Mouse (Mus musculus): ENCODE measurements at regions not wholly inside any gene's neighbourhood (a gene's known extent, or its start where the extent isn't known, plus 50 kb on each side); places are given as distances from the start of the nearest gene placed in this dataset.

DNA sequence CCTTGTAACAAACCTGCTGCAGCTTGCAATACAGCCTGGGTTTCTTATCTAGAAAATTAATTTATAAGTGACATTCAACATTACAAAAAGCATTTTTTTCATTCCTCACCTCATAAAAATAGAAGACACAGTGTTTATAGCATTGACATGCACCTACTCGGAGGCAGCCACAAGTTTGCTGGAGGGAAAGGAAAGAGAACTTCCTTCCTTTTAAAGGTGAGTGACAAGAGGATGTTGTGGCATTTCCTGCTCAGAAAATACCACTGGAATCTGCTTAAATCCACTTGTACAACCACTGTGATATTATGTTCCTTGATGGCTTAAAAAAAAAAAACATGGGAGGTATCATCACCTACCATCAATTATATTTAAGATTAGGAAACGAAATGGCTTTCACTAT lies 1222.2 kb upstream of the Flrt2 start:
- no peak for DNase-seq (ENCODE audit: low spot score)

DNA sequence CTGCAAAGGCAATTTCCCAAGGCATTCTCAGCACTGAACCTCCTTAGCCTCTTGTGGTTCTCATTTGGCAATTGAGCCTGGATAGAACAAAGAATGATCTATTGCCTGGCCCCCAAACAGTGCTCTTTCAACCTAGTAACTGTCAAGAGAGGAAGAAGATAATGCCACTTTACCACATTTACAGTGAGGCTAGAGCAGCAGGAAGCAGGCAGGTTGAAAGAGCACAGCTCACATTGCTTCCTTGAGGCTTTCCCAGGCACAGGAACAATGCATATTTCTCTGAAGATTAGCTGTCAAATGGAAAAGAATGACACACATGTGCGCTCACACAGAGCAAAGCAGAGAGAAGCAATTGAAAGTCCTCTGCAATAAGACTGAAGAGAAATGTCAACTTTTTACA lies 1221.0 kb upstream of the Flrt2 start:
- no peak for DNase-seq (ENCODE audit: low spot score)

DNA sequence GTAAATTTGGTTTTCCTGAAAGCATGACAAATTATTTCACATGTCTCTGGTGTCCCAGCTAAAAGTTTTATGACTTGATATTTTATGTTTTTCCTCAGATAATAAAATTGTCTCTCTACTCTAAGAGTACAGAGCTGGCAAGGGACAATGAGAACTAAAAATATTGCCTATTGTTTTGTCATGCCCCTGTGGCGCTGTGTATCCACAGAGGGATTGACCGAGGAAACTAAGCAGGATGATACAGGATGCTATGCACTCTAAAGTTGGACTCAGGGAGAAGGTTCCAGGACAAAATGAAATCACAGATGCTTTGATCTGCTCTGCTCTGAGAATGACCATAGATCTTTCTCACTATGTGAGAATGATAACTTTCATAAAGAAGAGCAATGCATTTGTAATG lies 1203.3 kb upstream of the Flrt2 start:
- DNase-seq (ENCODE audit: low spot score), result no peak

DNA sequence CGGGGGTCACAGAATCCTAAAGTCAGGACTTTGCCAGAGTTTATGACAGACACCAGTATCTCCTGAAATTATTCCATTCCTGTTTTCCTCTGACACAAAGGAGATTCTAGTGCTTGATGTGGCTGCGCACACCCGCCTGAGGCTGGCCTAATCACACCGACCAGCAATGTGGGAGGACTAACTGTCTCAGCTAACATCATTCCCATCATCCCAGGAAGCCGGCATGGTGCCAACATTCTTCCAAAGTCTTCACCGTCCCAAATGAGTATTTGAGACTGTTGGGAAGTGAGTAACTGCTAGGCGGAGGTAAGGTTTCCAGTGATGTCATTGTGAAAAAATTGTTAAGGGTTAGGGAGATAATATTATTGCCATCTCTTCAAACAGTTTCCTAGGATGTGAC lies 1183.9 kb upstream of the Flrt2 start:
- DNase-seq (ENCODE audit: low spot score), result no peak

DNA sequence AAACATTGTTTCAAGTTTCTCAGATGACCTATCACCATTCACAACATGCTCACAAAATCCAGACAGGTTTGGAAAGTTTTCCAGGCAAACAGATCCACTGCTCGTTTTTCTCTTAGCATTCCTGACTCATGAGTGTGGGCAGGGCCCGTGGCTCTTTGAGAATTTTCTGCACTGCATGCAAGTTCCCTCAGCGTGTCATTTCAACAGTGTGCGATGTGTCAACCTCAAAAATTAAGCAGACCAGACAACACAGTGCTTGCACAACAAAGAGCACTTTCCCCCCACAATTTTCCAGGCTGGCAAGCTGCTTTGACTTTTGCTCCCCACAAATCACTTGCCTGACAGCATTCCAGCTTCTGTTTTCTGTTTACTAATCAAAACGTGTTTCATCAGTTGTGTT lies 1182.2 kb upstream of the Flrt2 start:
- DNase-seq (ENCODE audit: low spot score), result no peak

DNA sequence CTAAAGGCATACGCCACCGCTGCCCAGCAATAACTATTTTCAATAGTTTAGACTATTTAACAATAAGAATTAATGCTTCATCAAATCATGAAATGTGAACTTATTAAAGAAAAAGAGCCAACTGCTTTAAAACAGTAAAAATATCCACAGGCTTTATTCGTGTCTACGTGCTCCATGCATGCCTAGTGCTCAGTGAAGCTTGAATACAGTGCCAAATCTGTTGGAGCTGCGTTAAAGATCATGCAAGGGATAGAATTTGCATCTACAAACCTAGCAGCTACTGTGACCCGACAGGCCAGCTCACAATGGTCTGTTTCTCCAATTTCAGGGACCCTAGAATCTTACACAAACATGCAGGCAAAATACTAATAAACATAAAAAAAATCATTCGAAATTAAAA lies 1147.3 kb upstream of the Flrt2 start:
- no peak for DNase-seq (ENCODE audit: low spot score)

DNA sequence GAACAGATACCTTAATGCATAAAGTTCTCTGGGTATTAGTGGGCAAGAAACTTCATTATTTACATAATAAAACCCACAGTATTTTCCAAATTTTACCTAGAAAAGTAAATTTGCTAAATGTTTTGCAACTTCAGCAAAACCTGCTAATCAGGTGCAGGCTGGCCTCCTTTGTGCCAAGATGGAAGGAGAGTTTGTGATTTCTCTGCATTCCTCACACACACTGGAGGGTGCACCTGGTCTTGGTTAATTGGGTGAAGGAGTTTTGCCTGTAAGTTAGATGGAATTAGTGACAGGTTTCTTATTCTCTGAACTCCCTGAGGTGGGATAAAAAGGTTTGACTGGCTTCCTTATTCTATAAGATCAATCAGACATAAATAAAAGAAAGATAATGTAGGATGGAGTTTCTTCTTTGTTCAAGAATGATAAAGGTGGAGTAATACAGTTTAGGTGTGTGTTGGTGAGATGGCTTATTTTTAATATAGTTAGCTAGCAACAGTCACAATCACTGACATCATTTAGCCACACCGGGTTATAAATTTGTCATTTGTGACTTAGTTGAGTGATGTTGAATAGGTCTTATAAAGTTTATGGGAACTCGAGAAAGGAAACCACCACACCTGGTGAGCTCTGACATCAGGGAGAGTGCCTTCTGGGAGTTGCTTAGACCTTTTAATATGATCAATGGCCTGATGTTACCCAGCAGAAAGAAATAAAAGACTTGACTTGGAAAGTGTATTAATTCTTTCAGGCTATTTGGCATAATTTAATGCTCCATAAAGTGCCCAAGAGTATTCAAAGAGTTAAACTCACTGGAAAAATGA lies 1131.4 kb upstream of the Flrt2 start:
- no peak for DNase-seq (ENCODE audit: low spot score)

DNA sequence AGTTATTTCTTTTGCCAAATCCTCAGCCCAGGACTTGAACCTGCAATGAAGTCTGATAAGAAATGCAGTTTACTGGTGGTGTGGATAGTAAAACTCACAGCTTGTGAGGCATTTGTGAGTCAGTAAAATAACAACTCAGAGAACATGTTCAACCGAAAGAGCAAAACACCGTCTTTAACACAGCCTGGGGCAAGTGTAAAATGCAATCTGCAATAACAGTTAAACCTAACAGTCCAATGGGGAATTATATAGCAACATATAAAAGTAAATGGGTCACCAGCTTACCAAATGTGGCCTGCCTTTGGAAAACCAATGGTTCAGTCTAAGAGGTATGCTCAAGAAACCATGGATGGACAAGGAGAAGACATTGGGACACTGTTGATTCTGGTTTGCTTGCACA lies 1117.0 kb upstream of the Flrt2 start:
- DNase-seq (ENCODE audit: low spot score), result no peak

DNA sequence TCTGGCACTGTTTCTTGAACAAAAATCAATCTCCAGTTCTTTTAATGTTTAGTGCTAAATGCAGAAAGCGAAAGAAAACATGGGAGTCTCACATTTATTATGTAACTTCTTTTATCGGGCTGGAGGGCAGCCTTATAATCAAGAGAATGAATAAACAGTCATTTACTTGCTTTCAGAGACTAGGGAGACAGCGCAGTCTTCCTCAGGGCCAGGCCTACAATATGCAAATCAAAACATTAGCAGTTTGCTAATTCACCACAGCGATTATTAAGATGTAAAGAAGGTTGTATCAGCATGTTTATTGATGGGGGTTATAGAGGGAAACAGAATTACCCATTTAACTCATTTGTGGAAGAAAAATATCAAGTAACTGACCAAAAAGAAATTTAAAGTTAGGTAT lies 1111.7 kb upstream of the Flrt2 start:
- no peak for DNase-seq (ENCODE audit: low spot score)

DNA sequence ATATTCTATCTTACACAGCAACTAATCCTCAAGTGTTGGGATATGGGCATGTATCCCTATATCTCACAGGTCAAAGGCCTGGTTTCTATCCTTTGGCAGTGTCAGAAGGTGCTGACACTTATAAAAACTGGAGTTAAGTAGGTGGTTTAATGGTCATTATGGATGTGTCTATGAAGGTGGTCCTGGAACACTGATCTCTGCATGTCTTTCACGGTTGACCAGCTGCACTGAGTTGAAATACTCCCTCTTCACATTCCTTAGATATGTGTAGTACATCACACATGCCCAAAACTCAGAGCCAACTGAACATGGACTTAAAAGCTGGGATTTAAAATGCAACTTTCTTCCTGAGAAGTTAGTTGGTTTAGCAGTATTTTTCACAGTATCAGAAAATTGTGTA lies 1107.7 kb upstream of the Flrt2 start:
- DNase-seq (ENCODE audit: low spot score), result no peak

DNA sequence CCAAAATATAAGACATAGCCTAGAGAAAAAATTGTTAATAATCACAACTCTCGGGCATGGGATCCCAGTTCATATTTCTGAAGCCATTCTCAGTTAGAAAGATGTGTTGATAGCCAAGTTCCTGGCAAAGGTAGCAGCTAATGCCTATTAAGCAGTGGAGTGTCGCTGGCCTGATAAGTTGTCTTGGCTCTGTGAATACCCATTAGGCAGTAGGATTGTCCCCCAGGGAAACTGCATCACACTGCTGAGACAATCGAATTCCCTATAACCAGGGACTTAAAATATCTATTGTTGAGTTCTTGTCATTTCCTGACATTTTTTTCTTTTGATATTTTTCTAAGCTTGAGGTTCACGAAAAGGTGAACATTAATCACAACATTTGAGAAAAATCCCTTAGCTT lies 1105.0 kb upstream of the Flrt2 start:
- no peak for DNase-seq (ENCODE audit: low spot score)

DNA sequence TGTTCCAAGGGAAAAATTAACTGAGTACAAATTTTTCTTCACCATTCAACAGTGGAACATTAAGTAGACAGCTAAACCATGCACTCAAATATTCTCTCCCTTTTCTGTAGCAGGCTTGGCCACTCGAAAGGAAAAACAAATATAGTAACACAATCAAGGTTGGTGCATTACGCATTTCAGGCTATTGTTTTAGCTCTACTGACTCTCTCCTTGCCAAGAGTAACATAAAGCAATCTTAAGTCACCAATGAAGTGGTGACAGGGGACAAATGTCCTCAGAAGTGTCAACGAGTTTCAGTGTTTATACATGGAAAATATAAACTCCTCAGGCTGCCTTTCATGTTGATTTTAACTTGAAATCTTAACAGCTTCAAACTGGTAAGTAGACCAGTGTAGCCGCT lies 1103.4 kb upstream of the Flrt2 start:
- DNase-seq (ENCODE audit: low spot score), result no peak

DNA sequence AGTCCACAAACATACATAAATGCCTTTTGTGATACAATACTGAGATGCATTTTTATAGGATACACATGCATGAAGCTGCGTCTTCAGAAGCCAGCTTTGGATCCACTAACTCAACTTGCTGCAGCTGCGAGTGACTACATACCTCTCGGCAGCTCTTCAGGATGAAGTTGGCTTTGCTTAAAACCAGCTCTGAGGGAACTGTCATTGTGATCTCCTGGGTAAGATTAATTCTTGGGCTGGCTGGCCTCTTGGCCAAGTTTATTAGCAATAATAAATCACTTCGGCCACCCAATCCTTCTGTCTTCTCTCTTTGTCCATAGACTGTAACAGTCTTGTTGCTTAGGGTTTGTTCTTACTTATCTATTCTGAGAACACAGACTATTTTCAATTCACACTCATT lies 1103.0 kb upstream of the Flrt2 start:
- DNase-seq (ENCODE audit: low spot score), result no peak

DNA sequence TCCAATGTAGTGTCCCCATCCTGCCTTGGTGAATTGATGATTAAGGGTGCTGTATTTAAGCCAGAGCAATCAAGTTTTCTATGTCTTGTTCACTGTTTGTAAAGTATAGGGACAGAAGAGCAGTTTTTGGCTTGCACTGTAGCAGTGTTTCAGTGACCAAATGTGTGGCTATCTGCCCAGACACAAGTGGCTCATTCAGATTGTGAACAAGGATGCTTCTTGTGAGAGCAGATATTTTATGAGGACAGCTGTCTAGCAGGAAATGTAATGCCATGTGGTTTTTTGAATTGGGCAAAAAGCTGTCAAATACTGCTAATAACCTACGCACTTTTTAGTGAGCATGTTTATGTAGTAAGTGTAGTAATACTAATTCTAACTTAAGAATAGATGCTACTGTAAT lies 1086.5 kb upstream of the Flrt2 start:
- DNase-seq (ENCODE audit: low spot score), result no peak

DNA sequence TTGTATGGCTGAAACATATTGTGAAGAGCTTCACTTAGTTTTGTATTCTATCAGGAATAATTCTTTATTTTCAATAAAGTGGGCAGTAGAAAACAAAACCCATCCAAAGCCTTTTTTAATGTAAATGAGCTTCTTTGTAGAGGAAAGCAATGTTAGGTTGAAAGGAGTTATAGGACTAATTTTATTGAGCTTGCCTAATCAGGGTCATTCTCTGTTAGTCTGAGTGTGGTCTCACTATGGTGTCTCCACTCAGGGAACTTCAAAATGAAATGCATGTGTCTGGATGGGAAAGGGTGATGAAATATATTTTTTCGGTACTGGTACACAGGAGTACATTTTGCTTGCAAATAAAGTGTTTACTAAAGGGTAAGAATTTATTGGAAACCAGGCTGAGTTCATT lies 1055.5 kb upstream of the Flrt2 start:
- DNase-seq (ENCODE audit: low spot score), result no peak

DNA sequence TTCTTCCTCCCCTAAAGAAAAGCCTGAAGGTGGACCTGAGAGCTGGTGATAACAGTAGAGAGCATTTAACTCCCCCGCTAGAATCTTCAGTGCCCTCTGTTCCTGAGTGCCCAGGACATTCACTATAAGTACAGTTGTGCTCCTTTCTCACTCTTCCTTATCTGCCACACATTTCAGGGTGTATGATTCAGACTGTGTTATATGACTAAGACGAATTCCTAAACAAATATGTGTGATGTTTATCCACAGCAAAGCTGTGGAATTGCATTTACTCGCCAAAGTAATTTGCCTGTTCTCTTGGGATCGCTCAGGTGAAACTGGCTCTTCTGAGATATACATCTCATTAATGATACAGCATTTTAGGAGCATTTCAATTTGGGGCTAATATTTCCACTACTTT lies 1051.9 kb upstream of the Flrt2 start:
- no peak for DNase-seq (ENCODE audit: low spot score)

DNA sequence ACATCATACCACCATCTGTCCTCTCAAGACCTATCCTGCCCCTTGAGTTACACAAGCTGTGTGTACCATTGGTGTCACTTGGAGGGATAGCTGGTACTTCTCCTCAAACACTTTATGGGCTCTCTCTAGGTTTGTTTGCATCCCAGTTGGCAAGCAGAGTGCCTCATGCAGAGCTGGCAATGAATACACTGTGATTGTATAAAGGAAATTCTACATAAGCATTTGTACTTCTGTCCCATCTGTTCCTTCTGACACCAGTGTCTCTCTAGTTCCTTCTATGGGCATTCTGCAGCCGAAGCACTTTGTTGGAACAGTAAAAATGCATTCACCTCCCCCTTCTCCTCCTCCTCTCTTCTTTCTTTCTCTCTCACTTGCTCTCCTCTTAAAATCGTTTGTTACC lies 1046.7 kb upstream of the Flrt2 start:
- DNase-seq (ENCODE audit: low spot score), result no peak

DNA sequence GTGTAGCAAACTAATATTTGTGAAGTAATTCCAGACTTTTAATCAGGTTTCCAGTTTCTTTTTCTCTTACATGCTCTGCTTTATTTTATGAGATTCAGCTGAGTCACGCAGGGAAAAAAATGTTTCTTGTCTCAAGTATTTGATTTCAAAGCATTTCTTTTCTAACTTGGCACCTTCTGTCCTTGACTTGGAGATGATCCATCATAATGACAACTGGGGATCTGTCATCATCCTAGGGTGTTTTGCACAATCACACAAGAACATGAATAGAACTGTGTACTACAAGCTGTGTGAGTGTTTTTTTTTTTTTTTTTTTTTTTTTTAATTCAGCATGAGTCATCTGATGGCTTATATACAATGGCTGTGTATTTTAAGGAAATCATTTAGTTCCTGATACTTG lies 1022.0 kb upstream of the Flrt2 start:
- DNase-seq (ENCODE audit: low spot score), result no peak

DNA sequence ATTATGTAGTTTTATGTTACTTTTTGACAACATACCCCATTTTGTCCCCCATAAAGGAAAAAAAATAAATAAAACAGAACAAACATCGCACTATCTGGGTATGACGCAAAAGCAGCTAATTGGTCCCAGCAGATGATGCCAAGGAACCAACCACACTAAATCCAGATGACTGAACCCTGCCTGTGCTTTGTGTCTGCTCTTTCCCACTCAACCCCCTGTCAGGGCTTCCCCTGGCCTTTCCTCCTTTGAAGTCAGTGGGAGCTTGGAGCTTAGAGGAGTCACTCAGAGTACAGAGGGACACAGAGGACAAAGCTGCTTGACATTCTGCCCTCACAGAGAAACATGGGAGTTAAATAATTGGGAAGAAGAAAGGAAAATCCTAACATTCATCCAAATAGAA lies 1017.1 kb upstream of the Flrt2 start:
- no peak for DNase-seq (ENCODE audit: low spot score)

DNA sequence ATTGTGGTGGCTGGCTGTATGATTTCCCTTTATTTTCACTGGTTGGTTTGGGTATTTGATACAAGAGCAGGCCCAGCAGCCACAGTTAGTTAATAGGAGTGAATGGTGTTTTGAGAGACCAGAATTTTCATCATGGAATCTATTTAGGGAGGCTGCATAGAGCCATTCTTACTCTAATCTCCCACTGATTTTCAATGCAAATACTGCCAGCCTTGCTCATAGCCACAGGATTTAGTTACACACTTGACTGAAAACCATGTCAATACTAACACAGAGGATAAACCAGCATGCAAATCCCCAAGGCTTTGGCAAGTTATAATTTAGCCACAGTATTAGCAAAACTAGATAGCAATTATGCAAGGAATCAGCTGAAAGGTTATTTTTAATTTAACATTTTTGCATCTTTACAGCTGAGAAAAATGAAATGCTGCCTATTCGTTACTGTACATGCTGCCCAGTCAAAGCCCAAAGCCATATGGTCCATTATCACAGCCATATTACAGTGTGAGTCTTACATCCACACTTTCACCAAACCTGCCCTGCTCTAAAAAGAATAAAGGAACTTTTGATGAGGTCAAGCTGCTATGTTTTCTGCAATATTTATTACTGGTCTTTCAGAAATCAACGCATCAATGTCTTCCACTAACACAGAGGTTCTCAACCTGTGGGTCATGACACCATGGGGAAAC lies 1000.5 kb upstream of the Flrt2 start:
- no peak for DNase-seq (ENCODE audit: low spot score)

DNA sequence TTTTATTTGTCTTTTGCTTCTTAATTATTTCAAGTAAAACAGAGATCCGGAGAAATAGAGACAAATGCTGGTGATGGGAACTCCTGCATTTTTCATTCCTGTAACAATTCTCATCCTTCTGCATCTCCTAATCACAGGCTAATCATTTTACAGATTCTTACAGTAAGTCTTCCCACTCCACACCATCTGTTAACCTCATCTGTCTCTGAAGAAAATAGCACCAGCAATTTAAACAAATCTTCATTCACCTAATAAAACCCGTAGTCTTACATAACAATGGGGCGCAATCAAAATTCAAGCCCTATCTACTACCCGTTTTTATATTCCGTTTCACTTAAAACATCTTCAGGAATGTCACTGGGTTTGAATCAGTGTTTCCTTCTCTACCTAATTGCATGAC lies 960.6 kb upstream of the Flrt2 start:
- no peak for DNase-seq (ENCODE audit: low spot score)

DNA sequence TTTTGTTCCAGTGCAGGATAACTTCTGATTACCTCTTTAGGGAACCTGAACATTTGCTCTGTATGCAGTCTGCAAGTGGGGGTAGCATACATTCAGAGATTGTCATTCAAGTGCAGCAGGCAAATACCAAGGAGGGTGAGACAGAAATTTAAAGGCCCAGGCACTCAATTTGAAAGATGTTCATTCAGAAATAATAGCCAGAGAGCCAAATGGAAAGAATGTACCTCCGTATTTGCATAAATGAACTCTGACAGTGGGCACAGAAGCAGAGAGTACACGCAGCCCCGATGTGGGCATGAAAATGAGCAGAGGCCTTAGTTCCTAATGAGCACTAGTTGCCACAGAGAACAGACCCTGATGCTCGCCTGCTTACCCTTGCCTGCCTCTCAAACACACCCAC lies 958.8 kb upstream of the Flrt2 start:
- no peak for DNase-seq (ENCODE audit: low spot score)

DNA sequence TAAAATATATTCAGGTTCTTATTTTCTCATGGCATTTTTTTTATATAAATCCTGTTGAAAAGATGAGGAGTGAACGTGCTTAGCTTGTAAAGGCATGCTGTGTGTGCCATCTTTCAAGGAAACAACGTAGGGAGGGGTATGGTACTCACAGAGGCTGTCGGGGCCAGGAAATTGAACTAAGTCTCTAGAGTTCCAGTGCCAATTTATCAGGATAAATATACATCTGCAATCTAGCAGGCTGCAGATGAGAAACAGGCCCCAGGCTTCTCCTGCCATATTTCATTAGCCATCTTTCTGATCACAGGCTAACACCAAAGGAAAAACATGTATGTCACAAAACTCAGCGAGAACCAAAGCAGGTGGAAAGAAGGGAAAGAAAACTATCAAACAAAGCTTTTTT lies 954.8 kb upstream of the Flrt2 start:
- DNase-seq (ENCODE audit: low spot score), result no peak
